Comparison of ENCODE assay signal across 9 mouse cellular contexts in the genomic region with DNA sequence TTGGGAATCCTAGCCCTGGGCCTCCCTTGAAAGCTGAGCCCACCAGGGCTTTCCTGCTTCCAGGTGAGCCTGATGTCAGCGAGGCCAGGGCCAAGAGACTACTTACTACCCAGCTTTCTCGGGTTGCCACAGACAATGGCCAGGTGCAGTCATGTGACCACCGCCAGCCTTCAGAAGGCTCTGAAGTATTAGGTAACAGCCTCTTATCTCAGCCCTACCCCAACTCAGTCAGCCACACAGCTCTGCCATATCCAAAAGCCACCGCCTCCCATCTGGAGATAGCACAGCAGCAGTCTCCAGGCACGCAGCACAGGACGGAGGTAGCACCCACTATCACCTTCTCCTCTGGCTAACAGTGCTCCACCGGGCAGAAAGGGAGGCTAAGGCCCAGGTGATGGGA. TPM values are rescaled to one million over a fixed set of nuclear protein-coding genes. Genes with fewer than 3 reads are reported as not detected.
DNase-seq lines count a peak whose midpoint lies in the region; ATAC-seq and TF ChIP-seq lines count a peak whose summit lies in the region.
"Had no signal": no experiment of that assay in that cellular context is flagged by ENCODE, and none has a peak within 500 bp of the region (broad histone marks: within the 10 kb centered on the region; RNA-seq: fewer than 3 reads in every experiment).

No protein-coding gene starts in this region.

- H3K9ac ChIP-seq in midbrain, embryonic 12.5 days (replicated peaks): no peak overlapping the region
- no peak overlapping the region for H3K9ac ChIP-seq in midbrain, postnatal 0 days (replicated peaks; ENCODE audit: low read length, poor library complexity, severe bottlenecking)
- H3K9ac ChIP-seq in liver, embryonic 12.5 days: peak overlapping the region; percentile 65
- H3K9ac ChIP-seq: limb, embryonic 13.5 days had no signal

- ATAC-seq in midbrain, embryonic 12.5 days (ENCODE audit: low FRiP score, low read depth): no peak
- ATAC-seq in midbrain, postnatal 0 days (ENCODE audit: low FRiP score): no peak
- ATAC-seq in erythroblast, adult 5-6 weeks (replicated peaks; ENCODE audit: low FRiP score, poor library complexity, severe bottlenecking): peak; percentile 67
- ATAC-seq in liver, embryonic 12.5 days: peak; percentile 84

- no peaks in the 10 kb centered on the region for H3K9me3 ChIP-seq in midbrain, embryonic 12.5 days
- no peaks in the 10 kb centered on the region for H3K9me3 ChIP-seq in midbrain, postnatal 0 days (ENCODE audit: low read length)
- H3K9me3 ChIP-seq in liver, embryonic 12.5 days (replicated peaks): no peaks in the 10 kb centered on the region
- H3K9me3 ChIP-seq: limb, embryonic 13.5 days had no signal

- H3K4me3 ChIP-seq in midbrain, embryonic 12.5 days: no peak overlapping the region
- no peak overlapping the region for H3K4me3 ChIP-seq in midbrain, postnatal 0 days (ENCODE audit: low read depth, low read length)
- peak overlapping the region; percentile 88 for H3K4me3 ChIP-seq in liver, embryonic 12.5 days
- H3K4me3 ChIP-seq: limb, embryonic 13.5 days had no signal

- H3K27me3 ChIP-seq in midbrain, embryonic 12.5 days: peaks cover 7% of the 10 kb centered on the region
- H3K27me3 ChIP-seq in midbrain, postnatal 0 days (ENCODE audit: insufficient read depth, low read length): no peaks in the 10 kb centered on the region
- H3K27me3 ChIP-seq in liver, embryonic 12.5 days (replicated peaks): no peaks in the 10 kb centered on the region

- WGBS in midbrain, embryonic 12.5 days: 80% methylated on average over 7 of the region's 7 CpGs
- 81% methylated on average over 7 of the region's 7 CpGs for WGBS in midbrain, postnatal 0 days
- 10% methylated on average over 7 of the region's 7 CpGs for WGBS in liver, embryonic 12.5 days (ENCODE audit: insufficient replicate concordance)

- DNase-seq in midbrain, postnatal 0 days (ENCODE audit: low spot score): no peak
- DNase-seq in spleen, postnatal 4 days (ENCODE audit: low spot score in 2 of 2): peak; percentile 63 to 73
- no peak for DNase-seq in cerebellum, postnatal 14 days
- no peak for DNase-seq in embryo, embryonic 9.5 days (ENCODE audit: extremely low spot score)
- DNase-seq in frontal cortex, postnatal 10 days (ENCODE audit: low spot score in 2 of 2): no peak

- H3K4me1 ChIP-seq in midbrain, embryonic 12.5 days: peaks cover 48% of the 10 kb centered on the region
- peaks cover 15% of the 10 kb centered on the region; the same call in 1 of the 2 replicates for H3K4me1 ChIP-seq in midbrain, postnatal 0 days (ENCODE audit: insufficient read depth, low read length)
- H3K4me1 ChIP-seq in liver, embryonic 12.5 days: peaks cover 64% of the 10 kb centered on the region

- no peak overlapping the region for H3K27ac ChIP-seq in midbrain, embryonic 12.5 days (replicated peaks)
- H3K27ac ChIP-seq in midbrain, postnatal 0 days (ENCODE audit: low read depth, low read length): no peak overlapping the region
- peak overlapping the region; percentile 95 for H3K27ac ChIP-seq in liver, embryonic 12.5 days
- H3K27ac ChIP-seq: limb, embryonic 13.5 days had no signal

- H3K36me3 ChIP-seq in midbrain, embryonic 12.5 days: peaks cover 21% of the 10 kb centered on the region
- H3K36me3 ChIP-seq in midbrain, postnatal 0 days (ENCODE audit: insufficient read depth, low read length): no peaks in the 10 kb centered on the region
- H3K36me3 ChIP-seq in liver, embryonic 12.5 days: peaks cover 40% of the 10 kb centered on the region
- H3K36me3 ChIP-seq: limb, embryonic 13.5 days had no signal

- peak overlapping the region; percentile 19; the same call in 1 of the 2 replicates for H3K4me2 ChIP-seq in midbrain, embryonic 12.5 days (replicated peaks)
- no peak overlapping the region for H3K4me2 ChIP-seq in midbrain, postnatal 0 days (ENCODE audit: low read depth, low read length, poor library complexity, severe bottlenecking)
- H3K4me2 ChIP-seq in liver, embryonic 12.5 days: peak overlapping the region; percentile 98
- H3K4me2 ChIP-seq: limb, embryonic 13.5 days had no signal

- no peak for TF ChIP-seq CTCF in midbrain, postnatal 0 days (IDR thresholded peaks at IDR 0.05)

RNA-seq across cellular contexts. Expression of a gene that starts 3.5 kb away (rescaled TPM):
- 17.1 and 19.6 TPM in 2 replicates for polyA plus RNA-seq in midbrain, embryonic 12.5 days (2016; fragmentation: Nextera tagmentation; extraction: Ambion mirVana)
- 24.8 and 25.2 TPM in 2 replicates for total RNA-seq in midbrain, postnatal 0 days (2014; rRNA removed)
- polyA plus RNA-seq in midbrain, postnatal 0 days (2015; fragmentation: Nextera tagmentation; extraction: Ambion mirVana): 12.0 and 12.6 TPM in 2 replicates
- 56.1 and 68.1 TPM in 2 replicates for total RNA-seq in erythroblast, adult 5-6 weeks (2015; ENCODE audit: low replicate concordance)
- 180 TPM in 2 replicates for total RNA-seq in erythroblast, adult 5-6 weeks (2017; ENCODE audit: low replicate concordance)
- 8.4 and 9.6 TPM in 2 replicates for polyA plus RNA-seq in liver, embryonic 12.5 days (2016; fragmentation: Nextera tagmentation; extraction: Ambion mirVana)

RNA-seq across cellular contexts. Expression of a gene that starts 58.1 kb away (rescaled TPM):
- 79.5 and 80.2 TPM in 2 replicates for polyA plus RNA-seq in midbrain, embryonic 12.5 days (2016; fragmentation: Nextera tagmentation; extraction: Ambion mirVana)
- 36.1 and 42.3 TPM in 2 replicates for total RNA-seq in midbrain, postnatal 0 days (2014; rRNA removed)
- polyA plus RNA-seq in midbrain, postnatal 0 days (2015; fragmentation: Nextera tagmentation; extraction: Ambion mirVana): 11.4 and 16.4 TPM in 2 replicates
- total RNA-seq in erythroblast, adult 5-6 weeks (2015; ENCODE audit: low replicate concordance): 27.9 and 44.9 TPM in 2 replicates
- total RNA-seq in erythroblast, adult 5-6 weeks (2017; ENCODE audit: low replicate concordance): 66.5 TPM in 2 replicates
- polyA plus RNA-seq in liver, embryonic 12.5 days (2016; fragmentation: Nextera tagmentation; extraction: Ambion mirVana): 50.1 TPM in 2 replicates

Comparison
In these comparisons a context has a peak if more than half of its experiments do, and no peak if none do; other contexts are left out.
1. ATAC-seq: peak in erythroblast, adult 5-6 weeks (single experiment) and liver, embryonic 12.5 days (single experiment); none in midbrain, embryonic 12.5 days (single experiment) and midbrain, postnatal 0 days (single experiment).
2. DNase-seq: peak in spleen, postnatal 4 days (2 of 2); none in midbrain, postnatal 0 days (single experiment), cerebellum, postnatal 14 days (0 of 2), embryo, embryonic 9.5 days (single experiment) and frontal cortex, postnatal 10 days (0 of 2).